Mouse (Mus musculus) lung, adult 2 months (tissue): Measurements from ENCODE around the gene Vti1a.
A peak's percentile ranks its signal among the peaks of the same experiment; 100 is the strongest.

Experiments used
- CTCF ChIP-seq: fragments of 200-500 bp; IDR thresholded peaks from 2 replicates; pipeline ENCODE4 v1.5.1; 2011; ENCODE audit warnings: mild to moderate bottlenecking, low read length, control low read depth; ENCODE audit not compliant: insufficient read depth
- POLR2A ChIP-seq: fragments of 200-500 bp; IDR thresholded peaks from 2 replicates; pipeline ENCODE4 v1.6.1; 2011; ENCODE audit warnings: low read depth, mild to moderate bottlenecking, control low read depth, low read length, borderline replicate concordance; ENCODE audit errors: extremely low read depth

DNA sequence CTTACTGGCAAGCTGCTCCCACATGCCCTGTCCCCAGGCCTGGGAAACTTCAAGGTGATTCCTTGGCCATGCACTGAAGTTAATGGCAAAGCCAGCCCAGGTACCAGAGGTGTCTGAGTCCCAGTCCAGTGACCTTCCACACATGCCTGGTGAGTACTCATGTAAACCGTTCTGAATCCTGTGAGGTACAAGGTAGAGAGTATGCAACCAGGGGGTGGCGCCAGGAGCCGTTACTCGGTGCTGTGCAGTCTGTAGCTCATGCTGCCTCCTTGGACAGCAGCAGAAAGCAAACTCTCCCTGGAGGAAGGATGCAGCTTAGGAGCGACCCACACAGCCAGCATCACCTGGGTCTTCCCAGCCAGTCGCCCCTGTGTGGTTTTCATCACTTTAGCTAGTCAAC, 221.6 kb downstream of the Vti1a start:
- TF ChIP-seq CTCF (peak; percentile 48; the same call in 1 of the 2 replicates), POLR2A (no peak)
